Mouse (Mus musculus) kidney, adult 2 months (tissue): Measurements from ENCODE around the gene Nxf2.

Source experiments
- CTCF ChIP-seq: fragments of 200-500 bp; conservative IDR thresholded peaks from 2 replicates; pipeline ENCODE4 v1.5.1; 2011; ENCODE audit warnings: low read depth, mild to moderate bottlenecking, control low read depth, low read length, moderate library complexity, mixed read lengths; ENCODE audit not compliant: insufficient read depth, insufficient read length
- POLR2A ChIP-seq: fragments of 200-500 bp; IDR thresholded peaks from one replicate; pipeline ENCODE4 v1.6.1; 2011; ENCODE audit warnings: low read depth, low read length, control low read depth

- no peak for TF ChIP-seq POLR2A
- TF ChIP-seq CTCF, result no peak
These were observed at the start of gene Nxf2 for GRCm38 (mm10) chrX:134964546-134964945.
